Mouse (Mus musculus): ENCODE results near the gene Ugt8a.

Ugt8a gene

GRCm38 (mm10) chr3:125869873-125870272, 68.5 kb downstream of the Ugt8a start:
- DNase-seq (ENCODE audit: low spot score in 2 of 2), result no peak

- no peak for DNase-seq (ENCODE audit: low spot score in 2 of 2)
Measured at GRCm38 (mm10) chr3:125861601-125862000, 76.8 kb downstream of the Ugt8a start.

- DNase-seq (ENCODE audit: low spot score in 2 of 2), result no peak
Measured at GRCm38 (mm10) chr3:125849163-125849872, 89.1 kb downstream of the Ugt8a start.

GRCm38 (mm10) chr3:125828051-125828450, 110.4 kb downstream of the Ugt8a start:
- DNase-seq (ENCODE audit: low spot score in 2 of 2), result no peak

- DNase-seq (ENCODE audit: low spot score in 2 of 2), result no peak
Measured at GRCm38 (mm10) chr3:125827256-125827655, 111.2 kb downstream of the Ugt8a start.

- no peak for DNase-seq (ENCODE audit: low spot score in 2 of 2)
Measured at GRCm38 (mm10) chr3:125819741-125820140, 118.7 kb downstream of the Ugt8a start.

All from spleen, postnatal 10 days (tissue).